Mouse (Mus musculus) common myeloid progenitor, adult 5-6 weeks (primary cell): ENCODE measurements around the gene Lcorl. TPM values are rescaled to one million over a fixed set of nuclear protein-coding genes. Genes with fewer than 3 reads are reported as not detected.

ENCODE experiments used
- total RNA-seq: library from RNA; stranded (forward); fragments of 200-1000, 187-1606 nt; gene quantifications from 2 replicates; pipeline ENCODE4 v1.2.3, GENCODE M21; 2017

Lcorl gene
- total RNA-seq, 1 experiment from 2014 or later: 31.7 TPM

Other genes starting within 250 kb of the Lcorl start
- 0.05 TPM in 1 of 2 replicates, not detected in the other for gene Fam184b, start 218.0 kb downstream of the Lcorl start, total RNA-seq
- 81.2 and 95.3 TPM in 2 replicates for gene Ncapg, start 187.7 kb downstream of the Lcorl start, total RNA-seq